Mouse (Mus musculus) megakaryocyte, embryonic 14.5 days (primary cell): ENCODE results near the gene Rbfox2.

Experiments used
- FLI1 ChIP-seq: IDR thresholded peaks from 2 replicates; pipeline ENCODE4 v1.6.1; 2012; ENCODE audit warnings: low read length, inconsistent platforms, mixed read lengths
- GATA1 ChIP-seq: IDR thresholded peaks from 3 replicates; pipeline ENCODE4 v1.6.1; 2012; ENCODE audit warnings: mixed read lengths, low read length, inconsistent platforms, borderline replicate concordance

GRCm38 (mm10) chr15:77056791-77057051, 250.1 kb downstream of the Rbfox2 start:
- no peak for TF ChIP-seq GATA1
- TF ChIP-seq FLI1 = no peak
